Mouse (Mus musculus): Measurements from ENCODE around the gene Nkain4.

The Nkain4 gene

DNA sequence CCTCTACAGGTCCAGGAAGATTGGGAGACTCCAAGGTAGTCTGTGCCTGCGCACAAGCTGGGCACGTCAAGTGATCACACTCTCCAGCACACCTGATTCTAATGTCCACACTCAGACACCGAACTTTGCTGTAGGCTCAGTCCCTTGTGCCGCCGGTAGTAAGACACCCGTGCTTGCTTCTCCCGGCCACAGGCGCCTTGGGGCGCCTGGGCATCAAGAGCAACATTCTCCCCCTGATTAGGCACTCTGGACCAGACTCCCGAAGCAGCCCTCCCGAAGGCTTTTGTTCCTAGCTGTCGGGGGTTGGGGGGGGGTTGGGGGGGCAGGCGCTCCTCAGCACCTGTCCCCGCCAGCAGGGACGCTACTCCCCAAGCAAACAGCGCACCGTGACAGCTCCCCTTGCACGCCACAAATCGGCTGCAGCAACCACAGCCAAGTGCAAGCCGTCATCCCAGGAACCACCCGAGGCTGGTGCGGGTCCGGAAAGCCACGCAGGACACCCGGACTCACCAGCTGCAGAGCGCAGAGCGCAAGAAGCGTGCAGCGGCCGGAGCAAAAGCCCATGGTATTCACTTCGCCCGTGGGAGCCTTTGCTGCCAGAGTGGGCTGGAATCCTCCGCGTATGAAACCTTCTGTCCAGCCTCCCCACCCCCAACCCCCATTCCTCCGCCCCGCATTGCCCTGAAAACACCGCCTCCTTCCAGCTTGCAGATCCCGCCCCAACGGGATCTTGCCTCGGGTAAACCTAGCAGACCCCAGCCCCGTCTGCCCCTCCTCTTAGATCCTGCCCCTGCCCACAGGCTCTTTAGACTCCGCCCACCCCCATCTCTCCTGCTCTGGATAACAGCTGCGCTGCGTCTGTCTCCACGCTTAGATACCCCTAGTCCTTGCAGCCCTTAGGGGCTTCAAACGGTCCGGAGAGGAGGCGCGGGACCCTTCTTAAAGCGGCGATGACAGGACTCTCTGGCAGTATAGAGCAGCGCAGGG, at the start of gene Nkain4:
Nkain4 (minus strand) TSS at position 639 of the 987 bp plus-strand sequence.
- DNase-seq (ENCODE audit: low read depth, low spot score), result peak; percentile 94

DNA sequence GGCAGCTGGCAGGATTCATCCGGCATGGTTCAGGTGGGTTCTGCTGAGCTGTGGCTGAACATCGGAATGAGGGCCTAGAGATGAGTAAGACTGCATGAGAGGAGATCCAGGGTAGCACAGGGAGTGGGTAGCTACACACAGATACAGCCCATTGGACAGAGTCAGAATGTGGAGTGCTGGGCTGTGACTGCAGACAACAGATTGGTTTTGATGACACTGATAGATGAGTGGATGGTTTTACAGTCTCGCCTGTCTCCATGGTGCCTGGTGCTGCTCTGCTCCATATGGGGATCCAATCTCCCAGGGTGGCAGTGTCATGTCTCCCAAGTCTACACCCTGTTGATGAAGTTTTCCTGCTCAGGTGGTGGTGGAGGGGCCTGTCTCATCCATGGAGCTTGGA, 42.4 kb upstream of the Nkain4 start:
- DNase-seq (ENCODE audit: low read depth, low spot score), result no peak

DNA sequence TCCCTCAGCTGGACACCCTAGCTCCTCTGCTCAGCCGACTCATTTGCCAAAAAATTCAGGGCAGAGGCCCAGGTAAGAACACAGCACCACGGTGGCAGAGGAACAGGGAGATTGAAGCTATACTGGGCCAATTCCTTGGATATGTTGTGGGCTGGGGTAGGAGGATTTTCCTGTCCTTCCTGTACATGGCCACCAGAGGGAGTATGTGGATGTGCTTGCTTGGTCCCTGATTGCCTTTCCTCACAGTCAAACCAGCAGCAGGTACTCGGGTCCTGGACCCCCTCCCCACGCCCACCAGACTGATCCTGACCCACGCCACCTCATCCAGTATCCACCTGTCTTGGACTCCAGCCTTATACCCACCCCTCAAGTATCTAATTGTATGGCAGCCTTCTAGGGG, 41.9 kb upstream of the Nkain4 start:
- peak; percentile 63 for DNase-seq (ENCODE audit: low read depth, low spot score)

DNA sequence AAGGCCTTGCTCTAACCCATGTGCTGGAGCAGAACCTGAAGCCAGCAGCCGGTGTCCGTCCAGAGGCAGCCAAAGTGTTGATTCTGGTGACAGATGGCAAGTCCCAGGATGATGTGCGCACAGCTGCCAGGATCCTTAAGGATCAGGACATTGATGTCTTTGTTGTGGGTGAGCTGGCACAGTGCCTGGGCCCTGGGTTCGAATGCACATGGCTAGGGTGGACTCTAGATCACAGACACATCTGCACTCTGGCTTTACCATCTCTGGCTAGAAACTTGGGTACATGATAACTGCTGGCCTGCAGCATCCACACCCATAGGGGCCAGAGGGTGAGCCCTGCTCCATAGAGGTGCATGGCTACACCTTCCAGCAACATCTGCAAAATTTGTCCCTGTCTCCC, 41.0 kb upstream of the Nkain4 start:
- DNase-seq (ENCODE audit: low read depth, low spot score), result no peak

DNA sequence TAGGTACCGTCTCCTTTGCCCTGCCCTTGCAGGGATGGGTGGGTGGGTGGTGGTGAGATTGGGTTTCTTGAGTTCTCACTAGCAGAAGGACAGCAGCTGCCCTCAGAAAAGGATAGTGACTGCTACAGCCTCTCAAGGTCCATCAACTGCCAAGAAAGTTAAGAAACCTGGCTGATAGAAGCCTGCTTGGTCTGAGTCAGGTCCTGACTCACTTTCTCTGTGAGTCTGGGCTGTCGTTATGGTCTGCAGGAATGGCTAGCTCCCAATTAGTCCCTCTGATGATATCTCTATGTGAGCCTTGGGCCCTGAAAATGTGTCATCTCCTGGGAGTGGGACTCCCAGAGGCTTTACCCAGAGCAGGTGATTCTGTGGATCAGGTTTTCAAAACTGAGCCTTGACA, 39.9 kb upstream of the Nkain4 start:
- no peak for DNase-seq (ENCODE audit: low read depth, low spot score)

DNA sequence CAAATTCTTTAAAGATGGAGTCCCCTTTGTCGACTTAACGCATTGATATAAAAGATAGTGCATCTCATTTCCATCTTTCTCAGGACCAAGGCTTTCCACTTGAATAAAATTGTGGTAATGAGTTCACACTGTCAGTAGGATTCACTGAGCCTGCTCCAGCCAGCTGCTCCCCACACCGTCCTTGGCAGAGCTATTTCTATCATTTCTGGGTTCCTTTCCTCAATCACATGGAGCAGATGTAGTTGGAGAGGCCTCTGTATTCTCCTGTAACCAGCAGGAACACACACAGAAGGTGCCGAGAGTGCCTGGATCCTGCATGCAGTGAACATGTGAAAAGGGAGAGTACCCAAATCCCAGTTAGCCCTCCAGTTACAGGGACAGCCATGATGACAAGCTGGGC, 35.8 kb upstream of the Nkain4 start:
- DNase-seq (ENCODE audit: low read depth, low spot score), result no peak

DNA sequence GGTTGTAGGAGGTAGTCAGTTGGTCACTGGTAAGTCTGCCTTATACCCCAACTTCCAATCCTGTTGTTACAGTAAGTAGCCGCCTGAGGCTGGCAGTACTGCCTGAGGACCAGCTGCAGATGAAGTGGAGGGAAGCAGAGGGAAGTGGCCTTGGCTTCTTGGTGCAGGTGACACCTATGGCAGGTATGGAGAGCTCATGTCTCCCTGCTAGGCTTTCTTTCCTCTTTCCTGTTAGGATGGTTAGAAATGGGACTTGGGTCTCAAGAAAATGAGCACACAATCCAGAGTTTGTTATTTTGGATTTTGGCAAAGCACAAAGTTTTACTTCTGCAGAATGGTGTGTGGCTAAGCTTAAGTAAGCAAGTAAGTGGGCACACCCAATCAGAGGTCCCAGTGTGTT, 34.4 kb upstream of the Nkain4 start:
- DNase-seq (ENCODE audit: low read depth, low spot score), result no peak

DNA sequence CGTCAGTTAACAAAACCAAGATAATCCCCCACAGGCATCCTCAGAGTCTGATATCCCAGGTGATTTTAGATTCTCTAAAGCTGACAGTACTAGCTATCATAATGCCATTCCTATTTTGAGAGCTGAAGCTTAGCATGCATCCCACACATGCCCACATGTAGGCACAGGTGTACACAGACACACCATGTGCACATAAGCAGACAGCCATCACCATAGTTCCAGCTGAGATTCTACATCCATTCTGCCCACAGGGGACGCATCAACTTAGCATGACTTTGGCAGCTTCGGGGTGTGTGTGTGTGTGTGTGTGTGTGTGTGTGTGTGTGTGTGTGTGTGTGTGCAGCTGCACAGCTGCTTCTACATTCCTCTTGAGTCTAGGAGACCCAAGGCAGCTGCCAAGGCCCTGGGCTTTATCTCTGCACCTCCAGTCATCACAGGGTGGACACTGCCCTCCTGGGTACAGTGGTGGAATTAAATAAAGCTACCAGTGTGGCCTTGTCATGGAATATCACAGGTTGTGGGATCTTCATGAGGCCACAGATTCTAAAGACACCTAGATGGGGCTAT, 33.9 kb upstream of the Nkain4 start:
- no peak for DNase-seq (ENCODE audit: low read depth, low spot score)

DNA sequence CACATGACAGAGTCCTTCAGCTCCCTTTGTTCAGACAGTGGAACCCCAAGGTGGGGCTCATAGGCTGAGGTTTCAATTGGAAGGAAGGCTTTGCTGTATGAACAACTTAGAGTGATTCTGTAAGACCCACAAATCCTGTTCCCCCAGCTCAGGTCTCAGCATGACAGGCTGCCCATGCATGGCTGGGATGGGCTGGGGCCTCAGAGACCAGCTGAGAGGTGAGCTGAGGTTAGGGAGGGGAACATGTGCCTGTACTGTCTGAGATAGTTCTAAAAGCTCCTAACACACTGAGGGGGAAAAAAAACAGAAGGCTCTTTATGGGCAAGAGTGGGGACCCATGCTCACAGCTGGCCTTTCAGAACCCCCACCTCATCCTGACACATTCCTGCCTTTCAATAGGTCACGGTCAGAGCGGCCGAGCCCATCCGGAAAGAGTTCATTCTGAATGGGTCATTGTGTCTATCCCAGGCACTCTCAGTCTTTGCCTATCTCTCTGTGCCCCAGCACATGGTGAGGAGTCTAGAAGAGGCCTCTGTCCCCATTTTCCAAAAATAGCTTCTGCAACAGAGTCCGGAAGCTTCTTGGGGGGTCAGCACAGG, 33.0 kb upstream of the Nkain4 start:
- peak; percentile 62 for DNase-seq (ENCODE audit: low read depth, low spot score)

DNA sequence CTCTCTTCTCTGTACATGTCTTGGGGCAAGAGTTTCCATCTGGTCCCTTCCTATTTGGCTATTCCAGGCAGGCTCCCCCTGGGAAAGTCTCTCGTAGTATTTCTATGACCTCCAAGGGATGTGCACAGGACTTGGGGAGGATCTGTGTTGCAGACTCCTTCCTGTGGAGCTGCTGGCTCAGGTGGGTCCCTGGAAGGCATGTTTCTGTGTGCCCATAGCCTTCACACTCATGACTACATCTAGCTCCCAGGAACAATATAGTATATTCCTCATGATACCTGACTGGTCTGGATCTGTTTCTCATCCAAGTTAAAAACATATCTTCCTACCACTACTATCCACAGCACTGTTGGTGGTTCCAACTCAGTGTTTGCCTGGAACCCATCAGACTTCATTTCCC, 32.5 kb upstream of the Nkain4 start:
- DNase-seq (ENCODE audit: low read depth, low spot score), result no peak

DNA sequence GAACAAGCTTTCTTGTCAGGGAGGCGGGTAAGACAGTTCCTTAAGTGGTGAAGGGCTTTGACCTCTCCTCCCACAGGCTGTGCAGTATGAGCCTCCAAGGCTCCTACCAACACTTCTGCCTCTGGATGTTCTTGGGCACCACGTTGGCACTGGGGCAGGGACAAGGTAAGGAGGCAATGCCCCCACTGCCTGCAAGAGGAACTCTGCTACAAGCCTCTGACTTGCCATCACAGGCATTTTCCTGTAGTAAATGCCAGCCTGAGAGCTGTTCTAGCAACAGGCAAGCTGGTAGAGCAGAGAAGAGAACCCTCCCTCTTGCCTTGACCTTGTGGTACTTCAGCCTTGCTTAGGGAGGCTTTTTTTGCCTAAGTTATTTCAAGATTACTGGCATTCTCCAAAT, 31.9 kb upstream of the Nkain4 start, which contains the start of gene Col20a1:
Col20a1 (plus strand) TSS at position 87 of the 400 bp plus-strand sequence.
- DNase-seq (ENCODE audit: low read depth, low spot score), result no peak

DNA sequence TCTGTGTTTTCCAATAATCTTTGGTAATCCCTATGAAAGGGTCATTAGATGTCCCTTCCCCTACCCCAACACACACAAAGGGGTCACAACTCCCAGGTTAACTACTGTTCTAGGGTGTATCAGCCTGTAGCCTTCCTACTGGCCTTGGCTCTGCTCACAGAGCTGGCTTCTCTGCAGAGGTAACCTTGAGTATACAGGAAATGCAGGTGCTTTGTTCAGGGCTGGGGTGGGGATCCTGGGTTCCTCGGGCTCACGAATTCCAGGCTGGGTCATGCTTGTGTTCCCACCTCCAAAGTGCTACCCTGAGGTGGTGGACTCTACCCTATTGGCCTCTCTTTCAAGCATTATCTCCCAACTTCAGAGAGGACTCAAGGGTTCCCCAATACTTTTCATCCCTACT, 31.1 kb upstream of the Nkain4 start:
- DNase-seq (ENCODE audit: low read depth, low spot score), result no peak

DNA sequence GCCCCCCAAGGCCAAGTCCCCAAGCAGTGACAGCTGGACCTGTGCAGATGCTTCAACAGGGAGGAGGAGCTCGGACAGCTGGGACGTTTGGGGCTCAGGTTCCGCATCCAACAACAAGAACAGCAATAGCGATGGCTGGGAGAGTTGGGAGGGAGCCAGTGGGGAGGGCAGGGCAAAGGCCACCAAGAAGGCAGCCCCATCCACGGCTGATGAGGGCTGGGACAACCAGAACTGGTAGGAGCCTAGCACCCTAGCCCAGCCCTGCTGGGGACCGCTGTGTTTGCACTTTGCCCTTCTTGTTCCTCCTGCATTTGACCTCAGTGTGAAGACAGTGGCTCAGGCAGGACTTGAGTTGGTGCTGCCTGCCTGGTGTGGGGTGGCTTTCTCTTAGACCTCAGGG, 26.6 kb upstream of the Nkain4 start:
- no peak for DNase-seq (ENCODE audit: low read depth, low spot score)

DNA sequence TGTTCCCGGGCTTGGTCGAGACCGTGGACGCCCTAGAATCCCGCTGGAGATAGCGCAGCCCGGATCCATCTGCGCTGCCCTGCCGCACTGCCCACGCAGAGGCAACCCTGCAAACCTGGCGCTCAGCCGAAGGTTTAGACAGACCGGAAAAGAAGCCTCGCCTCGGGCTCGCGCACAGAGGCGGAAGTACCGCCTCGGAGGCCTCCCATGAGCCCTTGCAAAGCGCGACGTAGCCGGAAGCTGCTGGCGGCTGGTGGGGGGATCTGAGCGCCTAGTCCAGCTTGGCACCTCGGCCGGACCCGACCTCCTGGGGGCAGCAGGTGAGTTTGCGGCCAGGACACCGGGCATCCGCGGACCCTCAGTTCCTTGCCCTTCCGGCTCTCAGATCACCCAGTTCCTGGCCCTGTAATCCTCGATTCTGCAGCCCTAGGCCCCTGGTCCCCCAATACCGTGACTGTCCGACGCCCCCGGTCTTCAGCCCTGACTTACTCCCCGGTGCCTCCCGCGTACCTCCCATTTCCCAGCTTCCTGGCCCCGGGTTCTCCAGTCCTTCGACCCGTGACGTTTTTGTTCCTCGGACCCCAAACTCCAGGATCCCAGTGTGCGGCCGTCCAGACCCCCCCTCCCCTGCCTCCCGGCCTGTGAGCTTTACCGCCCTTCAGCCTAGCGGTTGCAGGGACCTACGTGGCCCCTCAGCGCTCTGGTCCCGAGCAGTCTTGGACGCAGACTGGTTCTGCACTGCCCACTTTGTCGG, 12.7 kb upstream of the Nkain4 start, which contains the start of gene Arfgap1:
Arfgap1 (plus strand) TSS at position 216 of the 754 bp plus-strand sequence.
- peak; percentile 89 for DNase-seq (ENCODE audit: low read depth, low spot score)

DNA sequence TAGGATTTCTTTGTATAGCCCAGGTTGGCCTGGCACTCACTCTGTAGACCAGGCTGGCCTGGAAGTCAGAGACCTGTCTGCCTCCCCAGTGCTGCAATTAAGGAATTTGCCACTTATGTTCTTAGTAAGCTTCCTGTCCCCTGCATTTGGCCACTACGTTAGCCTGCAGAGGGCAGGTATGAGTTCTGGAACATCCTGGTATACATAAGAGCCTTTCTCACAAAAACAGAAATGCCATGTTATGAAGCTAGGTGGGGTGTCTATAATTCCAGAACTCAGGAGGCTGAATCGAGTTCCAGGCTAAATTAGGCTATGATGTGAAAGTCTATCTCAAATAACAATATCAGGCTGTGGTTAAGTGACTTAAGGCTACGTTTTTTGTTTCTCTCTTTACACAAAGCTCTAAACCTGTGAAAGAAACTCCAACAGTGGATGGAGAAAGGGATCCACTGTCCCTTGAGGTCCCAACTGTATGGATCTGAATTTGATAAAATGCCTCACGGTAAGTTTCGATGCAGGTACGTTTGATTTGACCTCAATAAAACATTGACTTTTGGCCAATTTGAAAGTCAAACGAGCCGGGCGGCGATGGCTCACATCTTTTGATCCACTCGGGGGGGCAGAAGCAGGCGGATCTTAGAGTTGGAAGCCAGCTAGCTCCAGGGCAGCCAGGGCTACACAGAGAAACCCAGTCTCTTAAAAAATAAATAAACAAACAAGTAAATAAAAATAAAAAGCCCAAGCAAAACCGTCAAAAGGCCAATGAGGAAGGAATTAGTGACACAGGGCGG, 11.8 kb upstream of the Nkain4 start:
- no peak for DNase-seq (ENCODE audit: low read depth, low spot score)

DNA sequence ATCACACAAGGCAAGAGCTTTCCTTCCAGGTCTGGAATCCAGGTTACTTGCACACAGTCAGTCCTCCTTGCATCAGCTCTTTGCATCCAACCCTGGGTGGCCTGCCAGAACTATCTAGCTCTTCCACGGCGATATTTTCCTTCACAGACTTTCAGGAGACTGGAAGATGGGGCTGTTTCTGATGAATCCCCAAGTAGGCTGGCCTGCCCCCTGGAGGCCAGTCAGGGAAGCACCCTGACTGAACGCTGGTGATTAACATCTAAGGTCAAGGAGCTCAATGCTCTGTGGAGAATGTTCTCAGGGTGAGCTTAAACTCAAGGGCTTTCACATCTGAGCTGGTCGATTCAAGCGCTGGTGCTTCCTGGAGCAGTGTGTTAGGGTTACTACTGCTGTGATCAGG, 9.5 kb upstream of the Nkain4 start:
- DNase-seq (ENCODE audit: low read depth, low spot score), result peak; percentile 83

DNA sequence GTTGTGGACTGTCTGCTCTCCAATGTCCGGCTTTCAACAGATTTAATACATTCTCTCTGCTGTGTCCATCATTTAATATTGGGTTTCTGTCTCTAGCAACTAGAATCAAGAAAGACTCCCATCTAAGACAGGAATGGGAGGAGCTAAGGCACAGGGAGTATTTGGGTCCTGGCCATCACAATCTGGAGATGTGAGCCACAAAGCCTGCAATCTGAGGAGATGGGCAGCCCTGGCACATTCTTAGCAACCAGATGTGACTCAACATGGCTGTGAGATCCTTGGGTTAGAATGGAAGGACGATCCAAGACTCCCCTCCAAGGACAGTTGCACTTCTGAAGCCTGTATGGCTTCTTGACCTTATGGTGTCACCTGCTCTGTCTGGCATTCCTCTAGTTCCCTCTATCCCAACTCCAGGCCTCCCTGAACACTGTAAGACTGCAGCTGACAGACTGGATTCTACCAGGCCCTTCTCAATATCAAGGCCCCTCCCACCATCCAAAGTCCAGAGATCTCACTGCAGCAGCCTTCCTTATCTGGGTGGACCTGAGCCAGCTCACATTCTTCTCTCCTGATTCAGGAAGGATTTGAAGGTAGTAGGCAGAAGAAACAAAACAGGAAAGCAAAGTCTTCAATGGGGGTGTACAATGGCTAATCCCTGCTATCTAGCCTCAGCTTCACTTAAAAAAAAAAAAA, 8.3 kb upstream of the Nkain4 start:
- DNase-seq (ENCODE audit: low read depth, low spot score), result no peak

DNA sequence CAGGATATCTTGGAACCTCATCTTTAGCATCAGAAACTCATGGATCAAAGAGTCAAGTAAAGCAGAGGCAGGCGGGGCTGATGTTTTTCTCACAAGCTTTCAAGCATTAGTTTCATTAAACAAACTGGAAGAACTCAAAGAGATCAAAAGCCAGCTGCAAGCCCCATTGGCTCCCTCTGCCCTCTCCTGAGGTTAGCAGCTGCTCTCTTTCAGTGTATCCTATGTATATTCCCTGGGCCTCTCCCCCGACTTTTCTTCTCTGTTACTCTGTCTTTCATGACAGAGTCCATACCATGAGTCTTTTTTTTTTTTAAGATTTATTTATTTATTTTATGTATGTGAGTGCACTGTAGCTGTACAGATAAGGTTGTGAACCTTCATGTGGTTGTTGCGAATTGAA, 5.7 kb upstream of the Nkain4 start:
- DNase-seq (ENCODE audit: low read depth, low spot score), result no peak

DNA sequence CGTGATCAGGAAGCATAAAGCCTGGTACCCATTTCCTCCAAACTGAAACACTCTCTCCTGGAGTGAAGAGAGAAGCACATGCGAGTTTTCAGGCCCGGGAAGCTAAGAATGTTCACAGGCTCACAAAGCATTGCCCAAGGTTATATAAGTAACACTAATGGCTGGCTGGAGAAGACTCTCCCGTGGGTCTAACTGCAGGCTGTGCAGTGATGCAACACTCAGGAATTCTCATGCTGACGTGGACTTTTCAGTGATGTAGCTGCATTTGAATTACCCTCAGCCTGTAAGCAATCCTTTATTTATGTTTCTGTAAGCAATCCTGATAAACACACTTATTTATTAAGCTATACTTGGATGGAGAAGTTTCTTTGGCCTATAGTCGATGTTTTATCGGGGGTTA, 5.1 kb upstream of the Nkain4 start:
- no peak for DNase-seq (ENCODE audit: low read depth, low spot score)

DNA sequence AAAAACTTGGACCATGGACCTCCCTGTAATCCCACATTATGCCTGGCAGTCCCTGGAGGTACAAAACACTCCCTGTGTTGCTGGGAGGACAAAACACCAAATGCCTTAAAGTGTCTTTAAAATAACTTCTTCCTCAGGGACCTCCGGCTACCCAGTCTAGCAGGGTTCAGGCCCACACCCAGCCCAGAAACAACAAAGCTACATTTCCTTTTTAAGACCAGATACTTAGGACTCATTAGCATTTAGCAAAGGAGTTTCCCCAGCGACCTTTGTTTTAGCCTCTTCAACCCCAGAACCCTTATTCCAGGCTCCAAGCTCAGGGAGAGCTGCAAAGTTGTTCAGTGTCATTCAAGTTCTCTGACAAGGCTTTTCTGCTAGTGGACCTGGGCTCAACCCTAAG, 861 bp downstream of the Nkain4 start:
- no peak for DNase-seq (ENCODE audit: low read depth, low spot score)

Data from mesoderm, embryonic 11.5 days (tissue).